In genomic region chr17:35776811-35777609, GRCm38 (mm10) we compare ENCODE assay signal across 8 mouse cellular contexts. TPM values are rescaled to one million over a fixed set of nuclear protein-coding genes. Genes with fewer than 3 reads are reported as not detected.
DNase-seq lines count a peak whose midpoint lies in the region; ATAC-seq lines count a peak whose summit lies in the region.

No protein-coding gene starts in this region.

- no peak overlapping the region for H3K4me3 ChIP-seq in liver, embryonic 12.5 days
- no peak overlapping the region for H3K4me3 ChIP-seq in embryonic facial prominence, embryonic 15.5 days (replicated peaks)
- no peak overlapping the region for H3K4me3 ChIP-seq in limb, embryonic 13.5 days
- H3K4me3 ChIP-seq in neural tube, embryonic 15.5 days (replicated peaks), result no peak overlapping the region

- no peaks in the 10 kb centered on the region for H3K9me3 ChIP-seq in liver, embryonic 12.5 days (replicated peaks)
- no peaks in the 10 kb centered on the region for H3K9me3 ChIP-seq in embryonic facial prominence, embryonic 15.5 days (replicated peaks)
- H3K9me3 ChIP-seq in limb, embryonic 13.5 days, result no peaks in the 10 kb centered on the region
- no peaks in the 10 kb centered on the region for H3K9me3 ChIP-seq in neural tube, embryonic 15.5 days (replicated peaks)

- no peak overlapping the region for H3K4me2 ChIP-seq in liver, embryonic 12.5 days
- H3K4me2 ChIP-seq in embryonic facial prominence, embryonic 15.5 days (replicated peaks), result no peak overlapping the region
- H3K4me2 ChIP-seq in limb, embryonic 13.5 days (replicated peaks), result no peak overlapping the region
- no peak overlapping the region for H3K4me2 ChIP-seq in neural tube, embryonic 15.5 days

- ATAC-seq in liver, embryonic 12.5 days, result no peak
- peak; percentile 39; the same call in 1 of the 2 replicates for ATAC-seq in embryonic facial prominence, embryonic 15.5 days (ENCODE audit: insufficient number of reproducible peaks, low FRiP score, low TSS enrichment, low read depth)
- ATAC-seq in limb, embryonic 13.5 days (ENCODE audit: low FRiP score, low read depth), result peak; percentile 28; the same call in 1 of the 2 replicates
- 0 out of 2 replicates have a peak, but pooled peaks have one; percentile 45 for ATAC-seq in neural tube, embryonic 15.5 days (ENCODE audit: low FRiP score)

- 30% methylated on average over 13 of the region's 13 CpGs for WGBS in liver, embryonic 12.5 days (ENCODE audit: insufficient replicate concordance)
- WGBS in embryonic facial prominence, embryonic 15.5 days, result 30% methylated on average over 13 of the region's 13 CpGs
- 51% methylated on average over 13 of the region's 13 CpGs for WGBS in limb, embryonic 13.5 days
- WGBS in neural tube, embryonic 15.5 days, result 64% methylated on average over 13 of the region's 13 CpGs

- H3K36me3 ChIP-seq in liver, embryonic 12.5 days, result no peaks in the 10 kb centered on the region
- H3K36me3 ChIP-seq in embryonic facial prominence, embryonic 15.5 days, result no peaks in the 10 kb centered on the region
- H3K36me3 ChIP-seq in limb, embryonic 13.5 days, result no peaks in the 10 kb centered on the region
- no peaks in the 10 kb centered on the region for H3K36me3 ChIP-seq in neural tube, embryonic 15.5 days

- H3K27me3 ChIP-seq in liver, embryonic 12.5 days (replicated peaks), result no peaks in the 10 kb centered on the region; the same call in 1 of the 2 replicates
- H3K27me3 ChIP-seq in embryonic facial prominence, embryonic 15.5 days, result no peaks in the 10 kb centered on the region
- no peaks in the 10 kb centered on the region for H3K27me3 ChIP-seq in limb, embryonic 13.5 days
- H3K27me3 ChIP-seq in neural tube, embryonic 15.5 days (replicated peaks), result no peaks in the 10 kb centered on the region

- H3K27ac ChIP-seq in liver, embryonic 12.5 days, result no peak overlapping the region
- peak overlapping the region; percentile 74 for H3K27ac ChIP-seq in embryonic facial prominence, embryonic 15.5 days (replicated peaks)
- peak overlapping the region; percentile 6; the same call in 1 of the 2 replicates for H3K27ac ChIP-seq in limb, embryonic 13.5 days
- H3K27ac ChIP-seq in neural tube, embryonic 15.5 days (replicated peaks), result 0 out of 2 replicates have a peak overlapping the region, but pooled peaks have one; percentile 4

- H3K4me1 ChIP-seq in liver, embryonic 12.5 days, result peaks cover 32% of the 10 kb centered on the region
- H3K4me1 ChIP-seq in embryonic facial prominence, embryonic 15.5 days, result peaks cover 23% of the 10 kb centered on the region
- peaks cover 13% of the 10 kb centered on the region for H3K4me1 ChIP-seq in limb, embryonic 13.5 days
- peaks cover 8% of the 10 kb centered on the region; the same call in 1 of the 2 replicates for H3K4me1 ChIP-seq in neural tube, embryonic 15.5 days

- peak; percentile 28 for DNase-seq in liver
- peak; percentile 87 to 93 for DNase-seq in heart, adult 9 months (ENCODE audit: low spot score in 2 of 2)
- peak; percentile 75 for DNase-seq in kidney, adult 9 months
- DNase-seq in yolk sac, embryonic 10.5 days (ENCODE audit: low spot score), result peak; percentile 60

- no peak overlapping the region for H3K9ac ChIP-seq in liver, embryonic 12.5 days
- no peak overlapping the region for H3K9ac ChIP-seq in embryonic facial prominence, embryonic 15.5 days
- no peak overlapping the region for H3K9ac ChIP-seq in limb, embryonic 13.5 days
- no peak overlapping the region for H3K9ac ChIP-seq in neural tube, embryonic 15.5 days (replicated peaks)

RNA-seq across cellular contexts. Expression of gene Ier3, which starts 44.5 kb away (rescaled TPM):
- polyA plus RNA-seq in liver, embryonic 12.5 days (2016; fragmentation: Nextera tagmentation; extraction: Ambion mirVana), result 16.8 and 19.9 TPM in 2 replicates
- 28.7 and 30.2 TPM in 2 replicates for polyA plus RNA-seq in embryonic facial prominence, embryonic 15.5 days (2015; fragmentation: Nextera tagmentation; extraction: Ambion mirVana)
- polyA plus RNA-seq in limb, embryonic 13.5 days (2015; fragmentation: Nextera tagmentation; extraction: Ambion mirVana), result 13.7 and 14.7 TPM in 2 replicates
- polyA plus RNA-seq in neural tube, embryonic 15.5 days (2015; fragmentation: Nextera tagmentation; extraction: Ambion mirVana), result 14.9 and 15.5 TPM in 2 replicates

RNA-seq across cellular contexts. Expression of gene Flot1, which starts 46.0 kb away (rescaled TPM):
- polyA plus RNA-seq in liver, embryonic 12.5 days (2016; fragmentation: Nextera tagmentation; extraction: Ambion mirVana), result 38.0 and 43.1 TPM in 2 replicates
- 64.4 and 72.6 TPM in 2 replicates for polyA plus RNA-seq in embryonic facial prominence, embryonic 15.5 days (2015; fragmentation: Nextera tagmentation; extraction: Ambion mirVana)
- polyA plus RNA-seq in limb, embryonic 13.5 days (2015; fragmentation: Nextera tagmentation; extraction: Ambion mirVana), result 50.2 and 57.5 TPM in 2 replicates
- 131 and 141 TPM in 2 replicates for polyA plus RNA-seq in neural tube, embryonic 15.5 days (2015; fragmentation: Nextera tagmentation; extraction: Ambion mirVana)

Comparison
In these comparisons a context has a peak if more than half of its experiments do, and no peak if none do; other contexts are left out.
1. DNase-seq: peak in every context shown above with its lines; median percentile 90 in heart, adult 9 months; 75 in kidney, adult 9 months; 60 in yolk sac, embryonic 10.5 days; 28 in liver.